ENCODE assay signal across 9 mouse cellular contexts in the genomic region with DNA sequence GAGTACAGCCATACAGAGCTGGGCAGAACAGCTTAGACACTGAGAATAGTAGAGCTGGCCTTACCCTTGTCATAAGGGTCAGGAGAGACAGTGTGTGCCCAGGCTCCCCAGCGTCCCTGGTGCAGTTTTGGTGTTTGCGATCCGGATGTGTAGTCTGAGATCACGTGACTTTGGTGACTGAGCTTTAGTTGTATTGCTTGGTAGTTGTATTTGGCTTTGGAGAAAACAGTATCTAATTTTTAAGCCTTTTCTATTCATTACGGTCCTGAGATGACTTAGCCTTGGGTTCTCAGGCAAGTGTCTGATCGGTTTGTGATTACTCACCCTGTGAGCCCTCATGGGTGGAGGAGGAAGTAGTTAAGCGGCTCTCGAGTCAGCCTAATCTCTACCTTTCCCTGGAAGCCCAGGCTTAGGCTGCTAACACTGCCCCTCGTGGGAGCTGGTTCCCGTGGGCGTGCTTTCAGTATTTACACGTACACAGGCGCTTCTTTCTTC. TPM values are rescaled to one million over a fixed set of nuclear protein-coding genes. Genes with fewer than 3 reads are reported as not detected.
DNase-seq lines count a peak whose midpoint lies in the region; ATAC-seq and TF ChIP-seq lines count a peak whose summit lies in the region.
"Had no signal": no experiment of that assay in that cellular context is flagged by ENCODE, and none has a peak within 500 bp of the region (broad histone marks: within the 10 kb centered on the region; RNA-seq: fewer than 3 reads in every experiment).

No protein-coding gene starts in this region.

- H3K4me1 ChIP-seq in erythroblast, embryonic 14.5 days (ENCODE audit: control insufficient read depth): peaks cover 15% of the 10 kb centered on the region
- no peaks in the 10 kb centered on the region for H3K4me1 ChIP-seq in lung, adult 2 months (ENCODE audit: control insufficient read depth, insufficient read depth, low read length)
- 0 out of 2 replicates have a peak, but pooled peaks cover 1% of the 10 kb centered on the region for H3K4me1 ChIP-seq in hindbrain, embryonic 14.5 days (replicated peaks; ENCODE audit: control insufficient read depth, insufficient read depth, low read length)
- H3K4me1 ChIP-seq: hindbrain, embryonic 12.5 days; lung, embryonic 15.5 days had no signal

- no peaks in the 10 kb centered on the region for H3K9me3 ChIP-seq in erythroblast, embryonic 14.5 days (ENCODE audit: control insufficient read depth, low read length)
- H3K9me3 ChIP-seq in hindbrain, embryonic 14.5 days (ENCODE audit: control insufficient read depth, low read length): no peaks in the 10 kb centered on the region
- H3K9me3 ChIP-seq: hindbrain, embryonic 12.5 days; lung, embryonic 15.5 days had no signal

- H3K27ac ChIP-seq in hindbrain, embryonic 14.5 days: no peak overlapping the region
- H3K27ac ChIP-seq: hindbrain, embryonic 12.5 days; lung, embryonic 15.5 days had no signal

- H3K36me3 ChIP-seq in erythroblast, embryonic 14.5 days (ENCODE audit: control insufficient read depth): no peaks in the 10 kb centered on the region
- H3K36me3 ChIP-seq in hindbrain, embryonic 14.5 days (replicated peaks; ENCODE audit: control insufficient read depth, insufficient read depth): no peaks in the 10 kb centered on the region
- H3K36me3 ChIP-seq: hindbrain, embryonic 12.5 days; lung, embryonic 15.5 days had no signal

- no peak for TF ChIP-seq POLR2A in lung, adult 2 months (IDR thresholded peaks at IDR 0.05; ENCODE audit: borderline replicate concordance, extremely low read depth, low read depth, low read length)

- no peak for TF ChIP-seq CTCF in lung, adult 2 months (IDR thresholded peaks at IDR 0.05; ENCODE audit: insufficient read depth, low read length)

- H3K4me2 ChIP-seq in hindbrain, embryonic 14.5 days (replicated peaks): no peak overlapping the region
- H3K4me2 ChIP-seq: hindbrain, embryonic 12.5 days; lung, embryonic 15.5 days had no signal

- 46% methylated on average over 13 of the region's 13 CpGs for WGBS in lung, adult 2 months
- WGBS in hindbrain, embryonic 14.5 days: 81% methylated on average over 13 of the region's 13 CpGs

- no peak for ATAC-seq in hindbrain, embryonic 14.5 days (ENCODE audit: low FRiP score)

- intact Hi-C loops in left cerebral cortex, postnatal 10 days (cut with DNase I): no loop called here

- H3K4me3 ChIP-seq in erythroblast, embryonic 14.5 days (replicated peaks): peak overlapping the region; percentile 34
- H3K4me3 ChIP-seq in lung, adult 2 months (replicated peaks; ENCODE audit: extremely low read depth, low read depth, low read length): no peak overlapping the region
- H3K4me3 ChIP-seq in hindbrain, embryonic 14.5 days (replicated peaks; ENCODE audit: low read length): no peak overlapping the region
- H3K4me3 ChIP-seq: hindbrain, embryonic 12.5 days; lung, embryonic 15.5 days had no signal

- H3K27me3 ChIP-seq in erythroblast, embryonic 14.5 days (ENCODE audit: control insufficient read depth): no peaks in the 10 kb centered on the region
- H3K27me3 ChIP-seq in hindbrain, embryonic 14.5 days (ENCODE audit: control insufficient read depth, insufficient read depth, low read length): no peaks in the 10 kb centered on the region
- H3K27me3 ChIP-seq: hindbrain, embryonic 12.5 days; lung, embryonic 15.5 days had no signal

- H3K9ac ChIP-seq in hindbrain, embryonic 14.5 days: no peak overlapping the region
- H3K9ac ChIP-seq: hindbrain, embryonic 12.5 days; lung, embryonic 15.5 days had no signal

- peak; percentile 2 to 11 for DNase-seq in spleen, postnatal 36 days (ENCODE audit: low spot score in 2 of 2)
- no peak for DNase-seq in spleen, adult 18-20 months
- DNase-seq in lung, adult 2 months: peak; percentile 21
- no peak for DNase-seq in hindbrain, embryonic 14.5 days (ENCODE audit: low spot score)
- DNase-seq in left cerebral cortex, postnatal 10 days (ENCODE audit: extremely low spot score in 1 of 2, low spot score in 2 of 2): no peak
- DNase-seq in gastrocnemius, adult 8-10 months (ENCODE audit: low spot score in 2 of 2): no peak

RNA-seq across cellular contexts. Expression of a gene that starts 6.1 kb away (rescaled TPM):
- polyA plus RNA-seq in erythroblast, embryonic 14.5 days (2012): 0.01 TPM in 2 replicates
- polyA plus RNA-seq in lung, adult 2 months (2012; rRNA removed): 3.7 and 4.6 TPM in 2 replicates
- 19.2 and 20.4 TPM in 2 replicates for polyA plus RNA-seq in hindbrain, embryonic 14.5 days (2014; fragmentation: Nextera tagmentation; extraction: Ambion mirVana)
- 10 to 100 TPM; 25.3 to 29.3 TPM for total RNA-seq in left cerebral cortex, postnatal 10 days (2021)
- total RNA-seq in gastrocnemius, adult 8-10 months (2022): 10 to 100 TPM in 1 of 4 experiments, 1 to 10 TPM in 3; 5.9 to 10.6 (median 7.2) TPM

Comparison
In these comparisons a context has a peak if more than half of its experiments do, and no peak if none do; other contexts are left out.
1. DNase-seq: peak in spleen, postnatal 36 days (2 of 2) and lung, adult 2 months (single experiment); none in spleen, adult 18-20 months (0 of 2), hindbrain, embryonic 14.5 days (single experiment), left cerebral cortex, postnatal 10 days (0 of 2) and gastrocnemius, adult 8-10 months (0 of 2).